Mouse (Mus musculus) limb, embryonic 13.5 days (tissue): ENCODE measurements around the gene Acin1. TPM values are rescaled to one million over a fixed set of nuclear protein-coding genes. Genes with fewer than 3 reads are reported as not detected.
A peak's percentile ranks its signal among the peaks of the same experiment; 100 is the strongest.

Source experiments
- ATAC-seq: fragments of 200-750 bp; cut with Nextera tagmentation; 2 replicates; pipeline ENCODE4 v1.8.0; 2017; ENCODE audit warnings: low read depth, moderate number of reproducible peaks, moderate TSS enrichment; ENCODE audit not compliant: low FRiP score
- H3K27ac ChIP-seq: fragments of 300-500 bp; sonication (generic); 2 replicates; pipeline ENCODE4 v1.5.1; 2015; ENCODE audit warnings: inconsistent platforms, mild to moderate bottlenecking, moderate library complexity
- H3K27me3 ChIP-seq: fragments of 300-500 bp; sonication (generic); 2 replicates; pipeline ENCODE4 v1.6.1; 2015; ENCODE audit warnings: mild to moderate bottlenecking, inconsistent platforms
- H3K36me3 ChIP-seq: fragments of 300-500 bp; sonication (generic); 2 replicates; pipeline ENCODE4 v1.6.1; 2015; ENCODE audit warnings: inconsistent platforms, mild to moderate bottlenecking, moderate library complexity
- H3K4me1 ChIP-seq: fragments of 300-500 bp; sonication (generic); 2 replicates; pipeline ENCODE4 v1.6.1; 2015; ENCODE audit warnings: inconsistent platforms
- H3K4me2 ChIP-seq: fragments of 300-500 bp; sonication (generic); replicated peaks from 2 replicates; pipeline ENCODE4 v1.6.1; 2015; ENCODE audit warnings: inconsistent platforms, mild to moderate bottlenecking, moderate library complexity
- H3K4me3 ChIP-seq: fragments of 300-500 bp; sonication (generic); 2 replicates; pipeline ENCODE4 v1.5.1; 2015; ENCODE audit warnings: moderate library complexity, mild to moderate bottlenecking, inconsistent platforms
- H3K9ac ChIP-seq: fragments of 300-500 bp; sonication (generic); 2 replicates; pipeline ENCODE4 v1.6.1; 2015; ENCODE audit warnings: mild to moderate bottlenecking, inconsistent platforms
- H3K9me3 ChIP-seq: fragments of 300-500 bp; sonication (generic); 2 replicates; pipeline ENCODE4 v1.6.1; 2016; ENCODE audit warnings: inconsistent platforms
- WGBS: fragments of 180-500 bp; shearing (Covaris S2); methylation state at CpG from one replicate; pipeline ENCODE4 v1.1.7; 2015; 5-methylcytosine and 5-hydroxymethylcytosine counted together
- polyA plus RNA-seq: library from polyadenylated mRNA; unstranded; fragments of >200 nt; fragmentation: Nextera tagmentation; extraction: Ambion mirVana; gene quantifications from 2 replicates; pipeline ENCODE4 v1.2.1, GENCODE M21; 2015

Gene Acin1
- polyA plus RNA-seq, 1 experiment from 2014 or later, result 166 TPM

DNA sequence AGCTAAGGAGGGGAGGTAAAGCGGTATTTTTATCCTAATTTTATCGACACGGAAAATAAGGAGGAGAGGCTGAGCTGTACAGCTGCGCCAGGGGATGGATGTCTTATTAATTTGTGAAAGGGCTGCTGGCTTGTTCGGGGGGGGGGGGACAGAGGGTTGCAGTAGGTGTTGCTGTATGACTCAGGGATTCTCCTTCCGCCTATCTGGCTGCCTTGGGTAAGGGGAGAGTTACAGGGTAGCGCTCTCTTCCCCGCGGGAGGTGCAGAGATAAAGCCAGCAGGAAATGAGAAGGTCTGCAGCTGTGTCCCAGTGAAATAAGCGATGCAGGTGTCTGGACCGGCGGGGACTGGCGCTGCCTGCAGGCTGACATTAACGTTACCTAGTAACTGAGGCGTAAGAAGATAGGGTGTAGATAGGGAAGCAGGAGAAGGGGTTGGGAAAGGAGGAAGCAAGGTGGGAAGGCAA is 27.9 kb upstream of the Acin1 start:
- Histone ChIP-seq H3K9ac (peak overlapping the region; percentile 19; the same call in 1 of the 2 replicates), H3K4me1 (peaks cover 10% of the 10 kb centered on the region), H3K4me3 (peak overlapping the region; percentile 34), H3K27me3 (0 out of 2 replicates have a peak, but pooled peaks cover 8% of the 10 kb centered on the region), H3K9me3 (no peaks in the 10 kb centered on the region), H3K27ac (no peak overlapping the region), H3K36me3 (no peaks in the 10 kb centered on the region), H3K4me2 (peak overlapping the region; percentile 64)
- WGBS, result 3% methylated on average over 15 of the region's 15 CpGs
- 0 out of 2 replicates have a peak, but pooled peaks have one; percentile 2 for ATAC-seq

DNA sequence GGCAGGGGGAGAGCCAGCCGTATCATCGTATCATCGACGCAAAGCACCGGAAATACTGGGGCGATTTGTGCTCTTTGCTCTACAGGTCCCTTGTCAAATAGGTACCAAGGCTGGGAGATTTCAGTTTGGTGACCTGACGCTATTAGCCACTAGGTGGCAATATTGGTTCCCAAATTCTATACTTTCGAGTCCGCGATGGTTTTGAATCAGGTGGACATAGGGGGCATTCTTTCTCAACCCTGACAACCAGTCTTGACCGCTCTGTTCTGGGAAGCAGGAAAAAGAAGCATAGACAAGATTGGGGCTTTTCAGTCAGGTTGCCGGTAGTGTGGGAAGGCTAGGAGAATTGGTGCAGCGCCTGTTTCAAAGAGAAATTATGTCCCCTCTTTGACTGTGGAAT is 27.4 kb upstream of the Acin1 start:
- under 1% methylated on average over 13 of the region's 13 CpGs for WGBS
- Histone ChIP-seq H3K9me3 (no peaks in the 10 kb centered on the region), H3K27me3 (0 out of 2 replicates have a peak, but pooled peaks cover 8% of the 10 kb centered on the region), H3K4me2 (peak overlapping the region; percentile 64), H3K9ac (peak overlapping the region; percentile 40; the same call in 1 of the 2 replicates), H3K36me3 (no peaks in the 10 kb centered on the region), H3K4me3 (peak overlapping the region; percentile 34), H3K27ac (no peak overlapping the region), H3K4me1 (peaks cover 10% of the 10 kb centered on the region)
- peak; percentile 62; the same call in 1 of the 2 replicates for ATAC-seq

DNA sequence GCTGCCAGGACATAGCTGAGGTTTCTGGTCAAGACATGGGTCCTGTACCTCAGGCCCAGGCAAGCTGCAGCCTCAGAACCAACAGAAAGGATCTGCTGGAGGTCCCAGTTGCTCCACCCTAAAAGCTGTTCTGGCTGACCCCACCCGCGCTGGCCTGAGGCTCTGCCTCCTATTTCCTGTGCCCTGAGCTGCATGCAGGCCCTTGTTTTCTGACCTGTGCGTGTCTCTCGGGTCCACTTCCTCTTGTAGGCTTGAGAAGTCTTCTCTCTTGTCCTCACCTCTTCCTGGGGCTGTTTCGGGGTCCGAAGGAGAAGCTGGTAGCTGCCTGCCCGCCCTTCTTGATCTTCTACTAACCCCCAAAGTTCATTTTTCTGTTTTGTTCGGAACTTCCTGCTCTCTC is 26.1 kb upstream of the Acin1 start:
- no peak overlapping the region for H3K27ac ChIP-seq
- H3K27me3 ChIP-seq, result 0 out of 2 replicates have a peak, but pooled peaks cover 8% of the 10 kb centered on the region
- H3K9ac ChIP-seq, result no peak overlapping the region
- H3K36me3 ChIP-seq, result no peaks in the 10 kb centered on the region
- peaks cover 10% of the 10 kb centered on the region for H3K4me1 ChIP-seq
- H3K4me3 ChIP-seq, result no peak overlapping the region
- WGBS, result 69% methylated on average over 8 of the region's 8 CpGs
- no peaks in the 10 kb centered on the region for H3K9me3 ChIP-seq
- no peak overlapping the region for H3K4me2 ChIP-seq
- no peak for ATAC-seq

DNA sequence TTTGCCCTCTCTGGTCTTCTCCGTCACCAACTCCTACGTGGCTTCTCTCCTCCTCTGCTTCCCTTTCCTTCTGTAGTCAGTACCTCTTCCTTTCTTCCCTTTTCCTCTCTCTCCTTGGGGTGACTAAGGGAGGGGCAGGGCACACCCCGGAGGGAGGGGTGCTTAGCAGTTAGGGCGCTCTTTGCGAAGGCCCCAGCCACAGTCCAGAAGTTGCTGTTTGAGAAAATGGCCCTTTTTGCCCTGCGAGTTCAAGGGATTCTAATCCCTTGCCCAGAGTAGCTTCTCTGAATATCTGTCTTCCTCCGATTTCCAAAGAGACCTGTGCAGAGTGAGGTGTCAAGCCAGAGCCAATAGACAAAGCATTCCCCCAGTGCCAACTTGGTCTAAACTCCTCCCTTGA is 25.3 kb upstream of the Acin1 start, which contains the start of gene Cebpe:
Gene Cebpe (minus strand): TSS at position 101 of the 400 bp plus-strand sequence.
- no peak within 1 kb of the TSS for H3K27ac ChIP-seq
- 92% methylated on average over 7 of the region's 7 CpGs for WGBS

DNA sequence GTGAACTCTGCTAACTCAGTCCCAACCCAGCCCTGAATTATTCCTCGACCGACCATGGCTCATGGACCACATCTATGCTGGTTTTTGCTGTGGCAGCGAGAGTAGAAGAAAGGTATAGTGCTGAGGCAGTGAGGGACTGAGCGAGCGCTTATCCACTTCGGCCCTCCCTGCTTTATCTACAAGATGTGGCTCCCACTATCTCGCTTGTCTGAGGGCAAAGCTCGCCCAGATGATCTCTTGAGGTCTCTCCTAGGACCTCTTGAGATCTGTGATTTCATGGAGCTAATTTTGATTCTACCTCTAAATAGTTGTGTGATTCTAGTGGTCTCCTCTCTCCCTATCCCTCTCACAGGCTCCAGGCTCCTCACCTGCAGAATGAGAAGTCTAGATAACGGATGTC is 22.3 kb upstream of the Acin1 start:
- Histone ChIP-seq H3K36me3 (no peaks in the 10 kb centered on the region), H3K4me1 (peaks cover 11% of the 10 kb centered on the region; the same call in 1 of the 2 replicates), H3K4me2 (no peak overlapping the region), H3K9me3 (no peaks in the 10 kb centered on the region), H3K9ac (no peak overlapping the region), H3K4me3 (no peak overlapping the region), H3K27ac (no peak overlapping the region), H3K27me3 (no peaks in the 10 kb centered on the region)
- no peak for ATAC-seq
- 83% methylated on average over 9 of the region's 9 CpGs for WGBS

More for the DNA sequence above, 25.3 kb upstream of the Acin1 start, which contains the start of gene Cebpe:
- no peak within 1 kb of the TSS for H3K4me3 ChIP-seq
- peaks cover 16% of the 10 kb centered on the region for H3K4me1 ChIP-seq
- no peaks in the 10 kb centered on the region for H3K9me3 ChIP-seq
- H3K9ac ChIP-seq, result no peak within 1 kb of the TSS
- ATAC-seq, result no peak
- 0 out of 2 replicates have a peak, but pooled peaks cover 8% of the 10 kb centered on the region for H3K27me3 ChIP-seq
- H3K36me3 ChIP-seq, result no peaks in the 10 kb centered on the region
- no peak within 1 kb of the TSS for H3K4me2 ChIP-seq

DNA sequence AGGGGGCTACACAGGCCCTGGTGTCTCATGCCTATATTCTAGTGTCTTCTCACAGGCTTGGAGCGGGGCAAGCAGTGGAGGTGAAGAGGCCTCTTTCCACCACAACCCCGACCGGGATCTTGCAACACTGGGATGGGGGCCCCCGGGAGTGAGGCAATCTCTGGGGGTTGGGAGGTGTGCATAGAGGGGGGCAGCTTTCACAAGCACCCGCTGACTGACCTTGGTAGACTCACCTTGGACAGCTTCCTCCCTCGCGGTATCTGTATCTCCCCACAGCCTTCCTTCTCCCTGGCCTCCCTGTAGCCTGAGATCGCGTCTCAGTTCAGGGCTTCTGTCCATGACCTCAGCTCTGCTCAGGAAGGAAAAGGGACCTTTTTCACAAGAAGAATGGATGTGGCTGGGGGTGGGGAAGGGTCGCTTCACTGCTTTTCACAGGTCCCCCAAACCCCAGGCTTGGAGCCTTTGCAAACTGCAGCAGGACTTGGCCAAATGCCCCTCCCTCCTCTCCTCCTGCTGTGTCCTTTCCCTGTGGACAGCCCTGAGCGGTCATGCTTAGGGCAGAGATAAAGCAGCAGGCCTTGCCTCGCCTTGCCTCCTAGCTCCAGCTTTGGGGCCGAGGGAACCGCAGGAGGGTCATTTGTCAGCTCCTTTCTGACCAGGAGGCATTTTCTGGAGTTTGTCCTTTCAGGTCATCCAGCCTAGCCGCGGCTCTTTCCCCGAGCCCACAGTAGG is 20.0 kb upstream of the Acin1 start:
- H3K4me2 ChIP-seq, result no peak overlapping the region
- H3K27me3 ChIP-seq, result peaks cover 16% of the 10 kb centered on the region
- peaks cover 11% of the 10 kb centered on the region; the same call in 1 of the 2 replicates for H3K4me1 ChIP-seq
- 65% methylated on average over 17 of the region's 17 CpGs for WGBS
- peak overlapping the region; percentile 19; the same call in 1 of the 2 replicates for H3K9ac ChIP-seq
- no peaks in the 10 kb centered on the region for H3K36me3 ChIP-seq
- no peaks in the 10 kb centered on the region for H3K9me3 ChIP-seq
- no peak overlapping the region for H3K27ac ChIP-seq
- ATAC-seq, result no peak
- H3K4me3 ChIP-seq, result no peak overlapping the region

DNA sequence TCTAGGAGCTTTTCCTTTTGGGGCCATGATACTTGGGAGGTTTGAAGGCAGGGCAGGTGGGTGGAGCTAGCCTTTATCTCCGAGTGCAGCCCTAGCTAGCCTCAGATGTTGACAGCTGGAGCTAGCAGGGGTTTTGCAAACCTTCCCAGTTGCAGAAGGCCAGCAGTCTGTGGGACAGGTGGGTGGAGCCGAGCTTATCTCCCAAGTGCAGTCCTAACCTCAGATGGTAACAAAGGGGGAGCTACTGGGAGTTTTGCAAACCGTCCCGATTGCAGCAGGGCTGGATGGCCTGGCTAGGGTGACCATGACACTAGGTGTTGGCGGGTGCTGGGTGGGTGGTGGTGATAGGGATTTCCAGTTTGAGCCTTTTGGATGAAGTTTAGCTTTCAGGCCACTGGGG is 19.1 kb upstream of the Acin1 start:
- Histone ChIP-seq H3K4me1 (peaks cover 11% of the 10 kb centered on the region; the same call in 1 of the 2 replicates), H3K36me3 (no peaks in the 10 kb centered on the region), H3K4me3 (no peak overlapping the region), H3K27me3 (peaks cover 19% of the 10 kb centered on the region), H3K27ac (no peak overlapping the region), H3K9me3 (no peaks in the 10 kb centered on the region), H3K9ac (no peak overlapping the region), H3K4me2 (no peak overlapping the region)
- ATAC-seq, result no peak
- 56% methylated on average over 5 of the region's 5 CpGs for WGBS

DNA sequence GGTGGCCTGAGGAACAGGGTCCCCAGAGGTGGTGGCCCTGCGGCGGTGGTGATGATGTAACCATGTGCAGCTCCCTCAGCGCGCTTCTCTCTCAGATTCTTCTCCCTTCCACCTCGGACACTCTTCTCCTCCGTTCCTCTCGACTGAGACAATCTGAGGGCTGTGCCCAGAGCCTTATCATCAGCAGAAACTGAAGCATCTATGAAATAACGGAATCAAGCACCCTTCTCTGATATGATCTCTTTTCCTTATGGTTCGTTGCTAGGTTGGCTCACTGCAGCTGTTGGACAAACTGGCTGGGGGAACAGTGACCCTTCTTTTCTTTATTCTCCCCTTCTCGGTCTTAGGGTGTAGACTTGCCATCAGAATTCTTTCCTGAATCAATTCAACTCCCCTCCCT is 16.5 kb upstream of the Acin1 start:
- H3K4me3 ChIP-seq, result no peak overlapping the region
- no peak for ATAC-seq
- peaks cover 19% of the 10 kb centered on the region for H3K27me3 ChIP-seq
- 0 out of 2 replicates have a peak overlapping the region, but pooled peaks have one; percentile 25 for H3K9ac ChIP-seq
- no peak overlapping the region for H3K27ac ChIP-seq
- 72% methylated on average over 10 of the region's 10 CpGs for WGBS
- no peaks in the 10 kb centered on the region for H3K9me3 ChIP-seq
- no peaks in the 10 kb centered on the region for H3K36me3 ChIP-seq
- H3K4me2 ChIP-seq, result no peak overlapping the region
- H3K4me1 ChIP-seq, result peaks cover 11% of the 10 kb centered on the region; the same call in 1 of the 2 replicates

DNA sequence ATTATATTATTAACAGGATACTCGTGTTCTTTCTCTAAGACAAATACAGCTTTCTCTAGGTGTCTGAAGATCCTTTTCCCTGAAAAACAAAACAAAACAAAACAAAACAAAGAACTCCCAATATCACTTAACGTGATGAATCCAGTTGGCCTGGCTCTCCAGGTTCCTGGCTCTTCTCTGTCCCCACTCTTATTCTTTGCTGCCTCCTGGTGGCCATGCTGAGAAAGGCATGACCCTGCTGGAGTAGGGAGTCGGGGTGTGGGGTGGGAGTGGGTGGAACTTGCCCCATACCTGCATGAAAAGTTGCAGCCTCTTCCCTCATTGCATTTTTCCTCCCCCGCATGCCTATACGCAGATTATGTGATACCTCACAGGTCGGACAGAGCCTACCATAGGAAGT is 14.6 kb upstream of the Acin1 start:
- Histone ChIP-seq H3K4me2 (no peak overlapping the region), H3K9ac (no peak overlapping the region), H3K27ac (no peak overlapping the region), H3K27me3 (peaks cover 19% of the 10 kb centered on the region), H3K9me3 (no peaks in the 10 kb centered on the region), H3K4me3 (no peak overlapping the region), H3K4me1 (no peaks in the 10 kb centered on the region), H3K36me3 (no peaks in the 10 kb centered on the region)
- 9% methylated on average over 6 of the region's 6 CpGs for WGBS
- no peak for ATAC-seq

DNA sequence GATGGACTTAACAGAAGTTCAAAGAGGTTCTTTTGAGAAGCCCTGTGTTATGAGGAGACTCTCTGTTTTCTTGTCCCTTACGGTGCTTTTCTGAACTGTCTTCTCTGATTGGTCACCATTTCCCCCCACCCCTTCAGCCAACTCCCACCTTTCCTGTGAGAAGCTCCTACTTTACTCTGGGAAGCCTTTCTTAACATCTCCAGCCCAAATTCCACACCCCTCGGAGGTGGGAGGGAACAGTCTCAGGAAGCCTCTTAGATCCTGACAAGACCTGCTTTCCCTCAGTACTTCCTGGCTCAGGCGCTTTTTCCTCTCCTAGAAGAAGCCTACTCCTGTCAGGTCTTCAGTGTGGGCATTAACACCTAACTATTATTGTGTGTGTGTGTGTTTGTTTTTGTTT is 12.9 kb upstream of the Acin1 start:
- WGBS, result 30% methylated on average over 3 of the region's 3 CpGs
- H3K36me3 ChIP-seq, result no peaks in the 10 kb centered on the region
- no peak for ATAC-seq

DNA sequence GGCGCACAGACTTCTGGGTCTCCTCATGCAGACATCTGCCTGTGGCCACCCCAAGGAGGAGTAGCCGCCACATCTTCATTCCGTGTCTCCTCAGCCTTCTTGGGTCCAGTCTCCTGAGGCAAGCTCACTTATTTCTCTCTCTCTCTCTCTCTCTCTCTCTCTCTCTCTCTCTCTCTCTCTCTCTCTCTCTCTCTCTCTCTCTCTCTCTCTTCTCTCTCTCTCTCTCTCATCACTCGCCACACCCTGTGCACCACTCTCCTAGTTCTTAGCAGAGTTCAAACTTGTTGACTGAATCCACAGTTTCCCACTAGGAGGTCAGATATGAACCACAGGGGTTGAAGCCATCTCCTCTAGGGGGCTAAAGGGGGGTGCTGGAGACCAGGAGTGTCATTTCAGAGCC is 12.0 kb upstream of the Acin1 start, which contains the start of gene Gm29776:
Gene Gm29776 (minus strand): TSS at position 101 of the 400 bp plus-strand sequence.
- Histone ChIP-seq H3K4me2 (no peak within 1 kb of the TSS), H3K27ac (no peak within 1 kb of the TSS), H3K9me3 (no peaks in the 10 kb centered on the region), H3K4me1 (no peaks in the 10 kb centered on the region), H3K36me3 (peaks cover 5% of the 10 kb centered on the region; the same call in 1 of the 2 replicates), H3K9ac (peak within 1 kb of the TSS; percentile 25; the same call in 1 of the 2 replicates), H3K27me3 (peaks cover 19% of the 10 kb centered on the region), H3K4me3 (no peak within 1 kb of the TSS)
- 72% methylated on average over 4 of the region's 4 CpGs for WGBS
- no peak for ATAC-seq

More for the DNA sequence above, 12.9 kb upstream of the Acin1 start:
- H3K4me1 ChIP-seq, result no peaks in the 10 kb centered on the region
- no peak overlapping the region for H3K9ac ChIP-seq
- no peak overlapping the region for H3K27ac ChIP-seq
- no peak overlapping the region for H3K4me2 ChIP-seq
- no peak overlapping the region for H3K4me3 ChIP-seq
- peaks cover 19% of the 10 kb centered on the region for H3K27me3 ChIP-seq
- no peaks in the 10 kb centered on the region for H3K9me3 ChIP-seq

DNA sequence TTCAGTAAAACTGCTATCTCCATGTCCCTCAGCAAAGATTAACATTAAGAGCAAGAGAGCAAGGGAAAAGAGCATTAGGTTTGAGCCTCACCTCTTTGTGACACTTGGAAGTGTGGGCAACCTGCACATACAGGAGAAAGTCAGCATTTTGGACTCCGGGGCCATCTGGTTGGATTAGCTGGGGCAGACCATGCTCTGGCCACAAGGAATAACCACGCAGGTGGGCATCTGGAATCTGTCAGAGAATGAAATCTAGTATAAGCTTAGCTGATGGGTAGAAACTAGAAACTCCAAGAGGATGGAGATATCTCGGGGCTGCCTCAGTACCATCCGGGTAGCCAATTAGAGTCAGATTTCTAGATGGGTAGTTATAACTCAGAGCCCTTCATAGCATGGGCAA is 10.0 kb upstream of the Acin1 start:
- ATAC-seq, result no peak
- 71% methylated on average over 4 of the region's 4 CpGs for WGBS
- H3K9ac ChIP-seq, result no peak overlapping the region

More for the DNA sequence above, 10.0 kb upstream of the Acin1 start:
- Histone ChIP-seq H3K27me3 (peaks cover 3% of the 10 kb centered on the region; the same call in 1 of the 2 replicates), H3K27ac (no peak overlapping the region), H3K4me2 (no peak overlapping the region), H3K4me3 (no peak overlapping the region), H3K36me3 (peaks cover 19% of the 10 kb centered on the region), H3K4me1 (no peaks in the 10 kb centered on the region), H3K9me3 (no peaks in the 10 kb centered on the region)
